Mouse (Mus musculus) right cerebral cortex, postnatal 14 days (tissue): Measurements from ENCODE around the gene Olfr1222.
"Not testable (repeated sequence)": the region's sequence is repeated elsewhere in the genome, so short reads cannot be mapped to it uniquely, and the experiment has no call there.

ENCODE experiments used
- DNase-seq: peaks from one replicate; pipeline ENCODE4 v3.0.0; 2022

The Olfr1222 gene

DNA sequence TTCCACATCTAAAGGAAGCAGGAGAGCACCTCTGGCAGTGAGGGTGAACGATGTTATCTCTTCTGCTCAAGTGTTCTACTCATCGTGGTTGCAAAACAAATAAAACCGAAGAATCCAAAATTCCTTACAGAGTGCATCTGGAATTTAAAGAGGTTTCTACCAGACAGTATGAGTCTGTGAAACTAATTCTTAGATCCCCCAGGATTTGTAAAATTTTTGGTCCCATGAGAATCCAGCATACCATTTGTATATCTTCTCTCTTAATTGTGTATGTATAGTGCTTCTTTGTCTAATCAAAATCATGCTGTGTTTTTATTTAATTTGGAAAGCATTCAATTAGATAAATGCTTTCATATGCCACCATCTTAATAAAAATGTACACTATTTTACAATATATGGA, at the start of gene Olfr1222:
Olfr1222 (minus strand) TSS at position 101 of the 400 bp plus-strand sequence.
- no peak for DNase-seq

DNA sequence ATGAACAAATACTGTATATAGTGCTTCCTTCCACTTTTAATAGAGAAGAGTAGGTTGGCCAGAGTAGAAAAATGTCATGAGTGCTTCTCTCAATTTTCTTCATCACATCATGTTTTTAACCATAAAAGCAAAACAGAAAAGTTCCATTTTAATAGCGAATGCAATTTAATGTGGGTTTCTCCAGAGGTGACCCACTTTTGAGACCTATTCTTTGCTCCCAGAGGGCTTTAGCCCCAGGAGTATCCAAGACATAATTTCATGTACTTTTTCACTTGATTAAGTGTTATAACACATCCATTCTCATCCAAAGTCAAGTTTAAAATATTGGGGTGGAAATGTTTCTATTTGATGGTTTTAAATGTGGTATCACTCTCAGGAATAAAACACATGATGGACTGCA, 41.7 kb upstream of the Olfr1222 start, which contains the start of gene Olfr1225:
Olfr1225 (minus strand) TSS at position 101 of the 400 bp plus-strand sequence.
- no peak for DNase-seq

DNA sequence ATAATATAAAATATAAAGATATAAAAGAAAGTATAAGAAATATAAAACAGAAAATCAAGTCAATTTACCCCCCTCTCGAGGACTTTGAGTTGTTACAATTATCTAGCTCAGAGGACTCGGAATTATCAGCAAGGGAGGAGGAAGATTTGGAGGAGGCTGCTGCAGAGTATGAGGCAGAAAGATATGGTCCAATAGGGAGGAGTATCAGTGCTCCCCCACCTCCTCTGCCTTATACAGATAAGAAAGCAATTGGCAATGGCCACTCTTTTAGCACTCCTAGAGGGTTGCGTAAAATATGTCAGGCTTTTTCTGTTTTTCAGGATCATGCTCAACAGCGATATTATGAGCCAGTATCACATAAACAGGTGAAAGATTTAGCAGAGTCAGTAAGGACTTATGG, 31.9 kb upstream of the Olfr1222 start:
- not testable (repeated sequence) for DNase-seq

DNA sequence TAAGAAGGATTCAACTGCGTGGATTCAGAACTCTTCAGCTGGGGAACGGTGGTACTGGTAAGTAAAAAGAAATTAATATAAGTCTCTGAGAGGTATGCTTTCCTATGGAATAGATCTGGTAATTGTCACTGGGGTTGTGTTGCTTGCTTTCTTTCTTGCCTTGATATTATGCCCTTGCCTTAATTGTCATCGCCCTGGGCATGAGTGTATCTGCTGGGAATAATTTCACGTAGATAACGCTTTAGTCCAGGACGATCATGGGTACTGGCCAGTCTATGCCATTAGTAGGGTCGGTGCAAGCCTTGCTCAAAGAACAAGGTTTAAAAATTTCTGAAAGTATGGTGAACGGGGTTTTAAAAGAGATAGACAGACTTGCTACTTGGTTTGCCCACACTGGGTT, 31.1 kb upstream of the Olfr1222 start, which contains the start of gene Olfr1224-ps1:
Olfr1224-ps1 (minus strand) TSS at position 101 of the 400 bp plus-strand sequence.
- not testable (repeated sequence) for DNase-seq

DNA sequence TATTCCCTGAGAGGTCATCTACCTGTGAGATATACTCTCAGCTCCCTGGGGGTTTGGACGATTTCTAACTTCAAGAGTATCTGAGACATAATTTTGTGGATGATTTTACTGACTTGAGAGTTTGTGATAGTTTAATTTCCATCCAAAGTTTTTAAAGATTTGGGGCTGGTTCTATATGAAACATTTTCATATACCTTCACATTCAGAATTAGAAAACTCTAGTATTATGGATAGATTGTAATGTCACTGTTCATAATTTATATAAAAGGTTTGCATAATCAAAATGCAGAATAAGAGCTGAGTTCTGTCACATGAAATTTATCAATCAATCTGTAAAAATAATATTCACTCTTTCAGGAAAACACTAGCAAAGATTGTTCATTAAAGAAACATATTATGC, 18.6 kb upstream of the Olfr1222 start, which contains the start of gene Olfr1223:
Olfr1223 (minus strand) TSS at position 101 of the 400 bp plus-strand sequence.
- no peak for DNase-seq

DNA sequence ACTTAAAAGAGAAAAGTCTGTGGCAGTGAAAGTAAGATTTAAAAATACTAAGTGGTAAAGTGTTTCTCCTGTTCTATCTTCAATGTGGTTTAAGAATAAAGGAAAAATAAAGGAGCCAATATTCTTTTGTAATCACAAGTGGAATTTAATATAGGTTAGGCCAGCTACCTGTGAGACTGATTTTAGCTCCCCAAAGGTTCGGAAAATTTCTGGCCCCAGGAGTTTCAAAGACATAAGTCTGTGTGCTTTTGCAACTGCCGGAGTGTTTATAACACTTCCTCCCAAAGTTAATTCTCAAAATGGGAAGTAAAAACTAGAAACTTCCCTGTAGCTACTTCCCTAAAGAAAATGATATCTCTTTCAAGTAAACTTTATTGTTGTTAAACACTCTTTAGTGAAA, 15.7 kb downstream of the Olfr1222 start, which contains the start of gene Olfr1221:
Olfr1221 (minus strand) TSS at position 101 of the 400 bp plus-strand sequence.
- no peak for DNase-seq

DNA sequence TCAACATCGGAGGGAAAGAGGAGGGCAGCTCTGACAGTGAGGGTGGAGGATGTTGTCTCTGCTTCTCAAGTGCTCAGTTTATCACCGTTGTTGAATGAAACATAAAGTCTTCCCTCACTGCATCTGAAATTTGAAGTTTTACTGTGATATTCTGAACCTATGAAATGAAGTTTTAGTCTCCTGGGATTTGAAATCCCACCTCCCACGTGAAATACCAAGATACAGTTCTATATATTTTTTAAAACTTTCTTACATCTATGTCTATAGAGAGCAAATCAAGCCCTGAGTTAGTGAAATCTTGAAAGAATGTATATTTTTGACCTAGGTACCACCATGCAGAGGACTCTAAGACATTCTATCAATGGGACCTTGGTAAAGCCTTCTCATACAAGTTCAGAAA, 26.1 kb downstream of the Olfr1222 start, which contains the start of gene Olfr1220:
Olfr1220 (minus strand) TSS at position 101 of the 400 bp plus-strand sequence.
- DNase-seq, result no peak

DNA sequence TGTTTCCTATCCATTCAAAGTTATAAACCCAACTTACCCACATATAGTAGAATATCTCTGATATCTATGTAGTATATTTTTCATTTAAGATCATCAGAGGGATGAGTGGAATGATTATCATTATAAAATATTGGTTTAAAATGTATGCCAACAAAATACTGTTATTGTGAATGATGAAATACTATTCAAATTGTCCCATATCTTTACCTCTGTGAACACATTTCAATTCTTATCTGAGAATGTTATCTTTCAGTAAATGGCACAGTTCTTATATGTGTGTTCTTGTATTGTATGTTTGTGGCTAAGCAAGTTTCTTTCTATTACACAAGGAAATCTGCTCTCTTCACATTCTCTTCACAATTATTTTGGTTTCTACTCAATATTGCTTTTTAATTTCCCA, 27.2 kb downstream of the Olfr1222 start:
- DNase-seq, result no peak

DNA sequence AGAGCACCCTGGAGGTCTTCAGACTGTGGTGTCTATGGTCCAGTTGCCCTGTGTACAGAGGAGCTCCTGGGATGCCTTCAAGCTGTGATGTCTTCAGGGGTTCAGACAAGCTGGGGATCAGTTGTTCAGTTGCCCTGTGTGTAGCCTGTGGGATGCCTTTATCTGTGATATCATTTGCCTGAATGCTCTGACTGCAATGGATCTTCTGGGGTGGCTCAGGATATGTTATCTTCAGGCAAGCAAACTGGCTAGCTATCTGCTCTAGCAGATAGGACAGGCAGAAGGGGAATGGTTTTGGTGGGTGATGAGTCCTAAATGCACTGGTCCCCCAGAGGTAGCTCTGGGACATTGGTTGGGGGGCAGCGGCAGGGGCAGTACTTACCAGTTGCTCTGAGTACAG, 39.0 kb downstream of the Olfr1222 start:
- no peak for DNase-seq

DNA sequence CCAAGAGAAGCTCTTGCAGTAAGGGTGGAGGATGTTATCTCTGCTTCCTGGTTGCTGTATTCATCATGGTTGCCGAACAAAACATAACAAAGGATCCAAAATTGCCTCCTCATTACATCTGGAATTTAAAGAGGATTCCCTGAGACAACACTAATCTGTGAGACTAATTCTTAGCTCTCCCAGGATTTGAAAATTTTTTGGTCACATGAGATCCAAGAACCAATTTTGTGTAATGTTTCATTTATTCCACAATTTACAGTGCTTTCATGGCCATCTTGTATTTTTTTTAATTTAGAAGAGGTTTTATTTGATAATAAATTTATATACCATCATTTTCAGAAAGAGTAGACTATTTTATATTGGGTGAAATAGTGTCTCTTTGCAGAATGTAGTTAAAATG, 49.4 kb downstream of the Olfr1222 start, which contains the start of gene Olfr1219:
Olfr1219 (minus strand) TSS at position 101 of the 400 bp plus-strand sequence.
- DNase-seq, result no peak

DNA sequence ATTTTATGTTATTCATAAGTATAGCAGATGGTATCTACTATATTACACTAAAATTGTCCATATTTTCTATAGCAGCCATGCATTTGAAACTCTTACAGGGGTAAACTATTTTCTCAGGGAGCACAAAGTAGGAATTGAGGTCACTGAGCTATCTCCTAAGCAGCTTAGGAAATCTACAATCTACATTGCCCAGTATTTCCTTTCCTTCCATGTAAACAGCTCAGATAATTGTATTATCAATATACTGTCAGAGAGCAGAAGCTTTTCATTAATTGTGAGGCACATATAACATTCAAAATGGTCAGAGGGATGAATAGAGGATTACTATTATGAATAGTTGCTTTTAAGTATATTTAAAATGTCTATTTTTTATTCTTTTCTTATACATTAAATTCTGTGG, 51.4 kb downstream of the Olfr1222 start:
- DNase-seq, result no peak
